Mouse (Mus musculus): ENCODE data around the gene Coasy.

Gene Coasy

DNA sequence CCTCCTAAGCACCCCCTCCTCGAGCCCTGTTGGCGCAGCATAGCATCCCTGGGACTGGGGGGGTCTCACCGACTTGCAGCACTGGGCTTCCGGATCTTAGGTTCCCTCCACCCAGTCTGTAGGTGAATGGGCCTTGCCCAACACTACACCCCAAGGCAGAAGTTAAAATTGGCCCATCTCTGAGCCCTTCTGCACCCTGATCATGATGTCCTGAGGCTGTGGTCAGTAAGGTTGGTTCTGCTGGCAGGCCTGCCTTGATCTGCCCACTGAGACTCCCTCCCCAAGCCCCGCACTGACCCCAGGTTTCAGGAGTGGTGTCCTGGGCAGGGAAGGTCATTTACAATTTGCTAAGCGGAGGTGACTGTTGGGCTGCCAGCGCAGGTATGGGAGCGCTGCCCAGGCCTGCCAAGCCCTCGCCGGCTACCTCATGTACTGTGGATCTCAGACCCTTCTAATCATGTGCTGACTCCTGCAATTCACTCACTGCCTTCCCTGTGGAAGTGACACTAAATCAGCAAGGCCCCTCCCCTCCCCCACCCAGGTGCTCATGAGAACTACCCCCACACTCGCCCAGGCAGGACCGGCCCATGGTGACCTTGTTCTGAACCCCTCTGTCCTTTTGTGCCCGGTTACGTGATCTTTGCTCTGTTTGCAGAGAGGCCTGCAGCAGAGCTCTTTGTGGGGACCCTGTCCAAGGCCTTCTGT, 19.2 kb upstream of the Coasy start:
- peak; percentile 36 for DNase-seq

DNA sequence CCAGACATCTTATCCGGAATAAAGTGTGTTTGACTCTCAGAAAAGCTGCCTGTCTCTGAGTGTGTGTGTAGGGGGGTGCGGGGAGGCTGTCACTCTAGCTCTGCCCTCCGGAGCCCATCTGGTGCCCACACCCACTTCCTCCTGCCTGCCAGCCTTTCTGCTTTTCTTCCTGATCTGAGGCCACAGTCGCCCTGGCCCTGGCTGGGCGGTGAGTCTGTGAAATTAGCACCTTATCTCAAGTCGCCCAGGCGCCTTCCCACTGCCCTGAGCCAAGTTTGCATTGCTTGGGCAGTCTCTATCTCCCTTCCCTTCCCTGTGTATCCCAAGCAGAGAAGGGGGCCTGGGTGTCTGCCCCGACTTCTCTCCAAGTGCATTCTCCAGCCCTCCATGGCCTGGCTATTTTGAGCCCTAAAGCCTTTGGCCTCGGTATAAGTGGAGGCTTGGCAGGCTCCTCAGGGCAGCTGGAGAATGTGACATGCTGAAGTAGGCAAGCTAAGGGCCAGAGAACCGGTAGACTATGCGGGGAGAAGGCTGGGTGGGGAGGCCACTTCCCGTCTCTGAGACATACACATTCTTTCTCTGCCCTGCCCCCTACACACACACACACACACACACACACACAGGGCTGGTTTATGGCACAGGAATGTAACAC, 18.6 kb upstream of the Coasy start:
- peak; percentile 62 for DNase-seq

DNA sequence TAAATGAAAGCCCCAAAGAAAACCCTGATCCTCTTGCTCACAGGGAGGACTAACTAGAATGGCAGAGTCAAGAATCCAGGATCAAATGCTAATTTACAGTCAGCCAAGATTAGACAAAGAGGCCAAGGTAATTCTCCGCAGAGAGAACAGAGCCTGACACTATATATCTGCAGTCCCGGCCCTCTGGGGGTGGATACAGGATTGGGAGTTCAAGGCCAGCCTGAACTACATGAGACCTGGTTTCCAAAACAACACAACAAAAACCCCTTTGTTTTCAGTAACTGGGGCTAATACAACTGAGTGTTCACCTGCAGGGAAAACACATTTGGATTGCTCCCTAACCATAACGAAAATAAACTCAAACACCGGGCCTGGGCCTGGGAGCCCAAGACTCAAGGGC, 17.9 kb upstream of the Coasy start:
- DNase-seq = no peak

DNA sequence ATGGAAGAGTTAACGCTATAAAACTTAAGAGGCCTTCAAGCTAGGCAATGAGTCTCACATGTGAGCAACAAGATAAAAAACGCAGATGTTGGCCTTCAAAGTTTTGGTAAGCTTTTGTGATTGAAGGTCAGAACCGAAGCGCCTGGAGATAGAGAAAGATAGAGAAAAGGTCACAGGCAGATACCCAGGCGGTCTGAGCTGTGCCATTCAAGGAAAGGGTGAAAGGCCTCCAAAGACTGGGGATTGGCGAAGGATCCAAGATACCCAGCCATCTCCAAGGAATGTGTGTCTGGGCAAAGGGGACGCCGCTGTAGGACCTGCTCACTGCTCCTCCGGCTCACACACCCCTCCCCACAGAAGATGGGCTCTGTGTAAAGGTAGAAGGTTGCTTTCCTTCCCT, 17.4 kb upstream of the Coasy start:
- no peak for DNase-seq

DNA sequence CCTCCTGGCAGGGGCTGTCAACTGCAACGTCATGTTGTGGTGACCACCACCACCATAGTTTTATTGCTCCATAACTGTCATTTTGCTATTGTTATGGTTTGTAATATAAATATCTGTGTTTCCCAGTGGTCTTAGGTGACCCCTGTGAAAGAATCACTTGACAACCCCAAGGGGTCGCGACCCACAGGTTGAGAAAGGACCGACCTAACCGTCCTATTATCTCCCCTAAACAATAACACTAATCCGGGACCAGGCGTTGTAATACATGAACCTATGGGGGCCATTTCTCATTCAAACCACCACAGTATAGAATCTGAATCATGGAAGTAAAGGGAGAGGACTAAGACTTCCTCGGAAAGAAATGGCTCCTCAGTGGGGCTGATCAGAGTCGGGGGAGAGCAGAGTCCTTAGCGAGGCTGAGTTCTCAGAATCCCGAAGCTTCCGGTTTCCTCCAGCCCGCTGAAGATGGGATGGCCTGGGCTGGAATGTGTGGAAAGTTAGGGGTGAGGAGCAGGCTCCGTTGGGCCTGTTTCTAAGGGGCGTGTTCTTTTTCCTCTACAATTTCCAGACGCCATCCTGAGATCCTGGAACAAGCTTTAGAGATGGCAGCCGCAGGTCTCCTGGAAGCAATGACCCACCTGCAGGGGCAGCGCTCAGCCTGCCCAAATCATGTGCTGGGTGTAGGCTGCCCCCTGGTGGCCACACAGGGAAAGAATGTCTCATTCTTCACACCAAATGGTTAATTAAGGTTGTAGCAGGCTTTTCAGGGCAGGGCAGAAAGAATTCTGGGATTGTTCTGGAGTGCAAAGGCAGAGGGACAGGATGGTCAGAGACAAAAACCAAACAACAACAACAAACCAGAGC, 15.6 kb upstream of the Coasy start:
- peak; percentile 91 for DNase-seq

DNA sequence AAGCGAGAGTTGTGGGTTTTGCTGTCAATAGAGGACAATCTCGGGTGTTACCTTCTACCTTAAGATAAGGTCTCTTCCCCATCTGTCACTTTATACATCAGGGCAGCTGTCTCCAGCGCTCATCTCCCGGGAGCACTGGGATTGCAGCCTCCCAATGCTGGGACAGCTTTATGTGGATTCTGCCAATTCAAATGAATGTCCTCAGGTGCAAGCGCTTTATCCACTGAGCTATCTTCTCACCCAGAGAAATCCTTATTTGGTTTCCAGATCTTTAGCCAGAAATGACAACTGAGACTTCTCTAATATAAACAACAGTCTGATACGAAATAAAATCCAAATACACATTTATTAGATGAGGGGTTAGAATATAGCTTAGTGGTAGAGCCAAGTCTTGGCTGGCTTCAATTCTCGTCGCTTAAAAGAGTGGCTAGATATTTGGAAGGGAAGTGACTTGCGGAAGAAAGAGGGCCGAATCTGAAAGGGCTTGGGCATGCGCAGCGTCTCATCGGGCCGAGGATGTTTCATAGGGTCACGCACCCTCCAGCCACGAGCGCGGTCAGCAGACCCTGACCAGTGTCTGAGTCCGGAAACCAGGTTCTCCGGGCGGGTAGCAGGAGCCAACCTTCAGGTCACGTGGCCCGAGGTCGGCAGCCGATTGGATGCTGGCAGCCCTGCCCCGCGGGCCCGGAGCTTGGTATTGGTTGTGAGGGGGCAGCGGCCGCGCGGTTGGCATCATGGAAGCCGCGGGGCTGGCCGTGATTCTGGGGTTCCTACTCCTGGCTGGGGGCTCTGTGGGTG, 12.8 kb upstream of the Coasy start, which contains the start of gene Naglu:
Gene Naglu, plus strand, starts transcription at position 622 of the 798 bp plus-strand sequence.
- DNase-seq = peak; percentile 97

DNA sequence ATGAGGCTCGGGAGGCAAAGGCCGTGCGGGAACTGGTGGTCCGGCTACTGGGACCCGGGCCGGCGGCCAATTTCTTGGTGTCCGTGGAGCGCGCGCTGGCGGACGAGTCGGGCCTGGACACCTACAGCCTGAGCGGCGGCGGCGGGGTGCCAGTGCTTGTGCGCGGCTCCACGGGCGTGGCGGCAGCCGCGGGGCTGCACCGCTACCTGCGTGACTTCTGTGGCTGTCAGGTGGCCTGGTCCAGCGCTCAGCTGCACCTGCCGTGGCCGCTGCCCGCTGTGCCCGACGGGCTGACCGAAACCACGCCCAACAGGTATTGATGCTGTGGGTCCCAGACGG, 12.2 kb upstream of the Coasy start:
- no peak for DNase-seq

DNA sequence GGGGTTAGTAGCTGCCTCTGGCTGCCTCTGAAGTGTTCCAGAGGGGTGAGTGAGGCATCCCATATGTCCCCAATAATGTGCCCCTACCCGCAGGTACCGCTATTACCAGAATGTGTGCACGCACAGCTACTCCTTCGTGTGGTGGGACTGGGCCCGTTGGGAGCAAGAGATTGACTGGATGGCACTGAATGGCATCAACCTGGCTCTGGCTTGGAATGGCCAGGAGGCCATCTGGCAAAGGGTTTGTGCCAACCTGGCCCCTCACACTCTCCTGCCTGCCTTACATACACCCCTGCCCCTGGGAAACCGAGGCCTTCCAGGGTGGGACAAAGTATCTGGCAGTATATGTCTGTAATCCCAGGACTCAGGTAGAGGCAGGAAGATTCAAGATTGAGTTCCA, 11.4 kb upstream of the Coasy start:
- DNase-seq = no peak

DNA sequence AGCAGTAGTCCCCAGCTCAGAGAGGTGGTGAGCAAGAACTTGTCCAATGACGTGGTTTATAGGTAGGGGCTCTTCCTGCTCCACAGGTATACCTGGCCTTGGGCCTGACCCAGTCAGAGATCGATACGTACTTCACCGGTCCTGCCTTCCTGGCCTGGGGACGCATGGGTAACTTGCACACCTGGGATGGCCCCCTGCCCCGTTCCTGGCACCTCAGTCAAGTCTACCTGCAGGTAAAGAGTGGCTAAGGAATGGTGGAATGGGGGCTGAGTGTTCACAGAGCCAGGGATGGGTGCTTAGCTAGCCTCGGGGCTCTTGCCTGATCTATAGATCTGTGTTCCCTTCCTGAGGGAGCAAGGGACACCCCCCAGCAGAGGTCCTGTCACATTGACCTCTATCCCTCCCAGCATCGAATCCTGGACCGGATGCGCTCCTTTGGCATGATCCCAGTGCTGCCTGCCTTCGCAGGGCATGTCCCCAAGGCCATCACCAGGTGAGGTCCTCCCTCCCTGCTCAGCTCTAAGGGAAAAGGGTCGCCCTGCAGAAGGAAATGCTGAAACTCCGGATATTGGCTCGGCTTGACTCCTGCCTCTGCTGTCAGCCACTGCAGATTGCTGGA, 10.4 kb upstream of the Coasy start:
- no peak for DNase-seq

DNA sequence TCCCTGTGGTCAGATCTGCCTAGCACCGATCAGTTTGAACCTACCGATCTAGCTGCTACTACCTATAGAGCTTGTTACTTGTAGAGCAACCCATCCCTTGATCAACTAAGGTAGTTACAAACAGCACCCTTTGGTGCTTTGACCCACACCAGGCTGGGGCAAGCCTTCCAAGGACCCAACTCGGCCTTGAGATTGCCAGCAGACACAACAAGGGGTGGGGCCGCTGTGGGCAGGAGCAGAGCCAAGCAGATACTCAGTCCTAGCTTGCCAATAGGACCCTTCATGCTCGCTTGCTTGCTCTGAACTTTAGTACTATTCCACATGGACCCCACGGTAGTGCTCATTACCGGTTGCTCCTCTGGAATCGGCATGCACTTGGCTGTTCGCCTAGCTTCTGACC, 4.2 kb upstream of the Coasy start, which contains the start of gene Hsd17b1:
Gene Hsd17b1, plus strand, starts transcription at position 291 of the 400 bp plus-strand sequence.
- DNase-seq = no peak

DNA sequence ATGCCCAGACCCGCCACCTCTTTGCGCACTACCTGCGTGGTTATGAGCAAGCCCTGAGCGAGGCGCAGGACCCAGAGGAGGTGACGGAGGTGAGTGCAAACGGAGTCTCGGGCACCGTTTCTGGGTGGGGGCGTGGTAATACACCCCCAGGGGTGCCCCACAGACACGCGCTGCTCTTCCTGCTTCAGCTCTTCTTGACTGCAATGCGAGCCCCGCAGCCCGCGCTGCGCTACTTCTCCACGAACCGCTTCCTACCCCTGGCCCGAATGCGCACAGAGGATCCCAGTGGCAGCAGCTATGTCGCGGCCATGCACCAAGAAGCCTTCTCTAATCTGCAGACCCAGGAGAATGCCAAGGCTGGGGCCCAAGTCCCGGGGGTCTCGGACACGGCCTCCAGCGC, 2.6 kb upstream of the Coasy start:
- DNase-seq = no peak

DNA sequence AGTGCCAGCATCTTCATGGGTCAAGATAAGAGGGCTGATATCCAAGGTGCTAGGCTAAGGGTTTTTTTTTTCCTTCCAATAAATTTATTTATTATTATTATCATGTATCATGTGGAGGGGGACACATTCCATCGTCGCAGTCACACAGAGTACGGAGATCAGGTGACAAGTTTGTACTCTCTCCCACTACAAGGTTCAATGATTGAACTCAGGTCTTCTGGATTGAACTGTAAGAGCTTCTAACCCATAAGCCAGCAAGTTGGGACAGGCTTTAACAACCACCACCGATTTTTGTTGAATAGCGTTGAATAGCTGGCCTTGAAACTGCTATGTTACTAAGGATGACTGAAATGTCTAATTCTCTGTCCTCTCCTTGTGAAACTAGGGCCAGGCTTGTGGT, 1.9 kb upstream of the Coasy start:
- no peak for DNase-seq

DNA sequence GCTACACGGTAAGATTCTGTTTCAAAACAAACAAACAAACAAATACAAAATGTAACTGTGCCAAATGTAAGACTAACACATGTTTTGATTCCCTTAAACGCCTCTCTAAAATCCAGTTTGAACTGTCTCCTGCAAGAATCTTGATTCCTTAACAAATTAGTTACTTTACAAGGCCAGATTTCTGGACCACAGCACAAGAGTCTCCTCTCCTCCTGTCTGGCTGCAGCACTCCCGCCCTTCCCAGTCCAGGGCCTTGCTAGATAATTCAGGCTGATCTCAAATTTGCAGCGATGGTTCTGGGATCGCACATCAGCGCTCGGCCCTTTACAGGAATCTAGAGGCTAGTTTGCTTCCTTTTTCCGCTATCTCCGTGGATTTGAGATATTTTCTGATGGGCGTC, 706 bp upstream of the Coasy start:
- no peak for DNase-seq

DNA sequence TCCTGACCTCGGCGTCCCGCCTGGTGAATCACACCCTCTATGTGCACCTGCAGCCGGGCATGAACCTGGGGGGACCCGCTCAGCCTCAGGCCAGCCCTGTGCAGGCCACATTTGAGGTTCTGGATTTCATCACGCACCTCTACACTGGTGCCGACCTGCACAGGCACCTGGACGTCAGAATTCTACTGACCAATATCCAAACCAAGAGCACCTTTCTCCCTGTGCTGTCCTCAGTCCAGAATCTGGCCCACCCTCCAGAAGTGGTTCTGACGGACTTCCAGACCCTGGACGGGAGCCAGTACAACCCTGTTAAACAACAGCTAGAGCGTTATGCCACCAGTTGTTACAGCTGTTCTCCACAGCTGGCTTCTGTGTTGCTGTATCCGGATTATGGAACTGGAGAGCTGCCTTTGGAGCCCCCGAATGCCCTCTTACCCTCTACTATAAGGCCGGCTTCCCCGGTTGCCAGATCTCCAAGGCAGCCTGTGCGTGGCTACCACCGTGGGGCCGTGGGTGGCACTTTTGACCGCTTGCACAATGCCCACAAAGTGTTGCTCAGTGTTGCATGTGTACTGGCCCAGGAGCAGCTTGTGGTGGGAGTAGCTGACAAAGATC, 825 bp downstream of the Coasy start:
- peak; percentile 69 for DNase-seq

DNA sequence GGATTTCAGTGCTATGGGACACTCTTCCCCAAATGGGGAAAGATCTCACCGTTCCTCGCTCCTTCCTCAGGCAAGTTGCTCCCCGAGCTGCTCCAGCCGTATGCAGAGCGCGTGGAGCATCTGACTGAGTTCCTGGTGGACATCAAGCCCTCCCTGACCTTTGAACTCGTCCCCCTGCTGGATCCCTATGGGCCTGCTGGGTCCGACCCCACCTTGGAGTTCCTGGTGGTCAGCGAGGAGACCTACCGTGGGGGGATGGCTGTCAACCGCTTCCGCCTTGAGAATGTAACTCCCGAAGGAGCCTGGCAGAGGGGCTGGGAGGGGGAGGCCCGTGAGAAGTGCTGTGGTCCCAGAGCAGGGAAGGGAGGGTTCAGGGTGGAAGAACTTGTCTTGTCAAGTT, 1.9 kb downstream of the Coasy start:
- no peak for DNase-seq

DNA sequence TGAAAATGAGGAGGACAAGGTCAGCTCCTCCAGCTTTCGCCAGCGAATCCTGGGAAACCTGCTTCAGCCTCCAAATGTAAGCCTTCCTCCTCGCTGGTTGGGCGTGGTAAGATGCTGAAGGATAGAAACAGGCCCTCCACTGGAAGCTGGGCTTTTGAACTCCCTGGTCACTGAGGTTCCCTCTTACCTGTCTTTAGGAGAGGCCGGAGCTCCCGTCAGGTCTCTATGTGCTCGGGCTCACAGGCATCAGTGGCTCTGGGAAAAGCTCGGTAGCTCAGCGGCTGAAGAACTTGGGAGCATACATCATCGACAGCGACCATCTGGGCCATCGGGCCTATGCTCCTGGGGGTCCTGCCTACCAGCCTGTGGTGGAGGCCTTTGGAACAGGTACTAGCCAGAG, 2.4 kb downstream of the Coasy start:
- DNase-seq = no peak

DNA sequence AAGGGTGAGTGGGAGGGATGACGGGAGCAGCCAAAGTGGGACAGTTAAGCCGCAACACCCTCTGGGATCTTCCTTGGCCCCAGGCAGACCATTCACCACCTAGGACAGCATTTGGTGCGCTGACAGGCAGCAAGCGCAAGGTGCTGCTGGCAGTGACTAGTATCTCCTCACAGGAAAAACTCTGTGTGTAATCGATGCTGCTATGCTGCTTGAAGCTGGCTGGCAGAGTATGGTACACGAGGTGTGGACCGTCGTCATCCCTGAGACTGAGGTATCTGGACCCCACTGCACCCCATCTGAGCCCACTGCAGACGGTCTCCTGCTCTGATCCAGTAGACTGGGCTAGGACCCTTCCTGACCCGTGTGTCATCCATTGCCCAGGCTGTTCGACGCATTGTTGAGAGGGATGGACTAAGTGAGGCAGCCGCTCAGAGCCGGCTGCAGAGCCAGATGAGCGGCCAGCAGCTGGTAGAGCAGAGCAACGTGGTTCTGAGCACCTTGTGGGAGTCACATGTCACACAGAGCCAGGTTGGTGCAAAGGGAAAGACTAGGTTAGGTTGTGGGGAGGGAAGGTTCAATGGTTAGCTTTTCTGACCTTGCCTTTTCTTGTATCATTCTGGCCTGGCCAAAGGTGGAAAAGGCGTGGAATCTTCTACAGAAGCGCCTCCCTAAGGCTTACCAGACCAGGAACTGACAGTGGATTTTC, 3.4 kb downstream of the Coasy start:
- no peak for DNase-seq

DNA sequence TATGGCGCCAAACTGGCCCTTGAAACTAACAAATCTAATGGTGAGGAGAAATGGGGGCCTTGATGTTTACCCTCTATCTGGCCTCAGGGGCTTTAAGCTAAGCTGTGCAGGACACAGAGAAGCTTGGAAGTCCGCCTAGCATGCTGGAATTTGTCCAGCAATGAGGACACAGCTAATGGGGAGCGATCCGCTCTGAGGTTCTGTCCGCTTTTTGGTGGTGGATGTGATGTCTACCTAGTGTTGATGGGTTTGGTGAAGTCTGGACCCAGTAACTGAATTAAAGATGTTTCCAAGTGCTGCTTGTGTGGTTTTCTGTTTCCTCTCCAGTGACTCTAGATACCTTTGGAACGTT, 3.9 kb downstream of the Coasy start:
- peak; percentile 35 for DNase-seq

DNA sequence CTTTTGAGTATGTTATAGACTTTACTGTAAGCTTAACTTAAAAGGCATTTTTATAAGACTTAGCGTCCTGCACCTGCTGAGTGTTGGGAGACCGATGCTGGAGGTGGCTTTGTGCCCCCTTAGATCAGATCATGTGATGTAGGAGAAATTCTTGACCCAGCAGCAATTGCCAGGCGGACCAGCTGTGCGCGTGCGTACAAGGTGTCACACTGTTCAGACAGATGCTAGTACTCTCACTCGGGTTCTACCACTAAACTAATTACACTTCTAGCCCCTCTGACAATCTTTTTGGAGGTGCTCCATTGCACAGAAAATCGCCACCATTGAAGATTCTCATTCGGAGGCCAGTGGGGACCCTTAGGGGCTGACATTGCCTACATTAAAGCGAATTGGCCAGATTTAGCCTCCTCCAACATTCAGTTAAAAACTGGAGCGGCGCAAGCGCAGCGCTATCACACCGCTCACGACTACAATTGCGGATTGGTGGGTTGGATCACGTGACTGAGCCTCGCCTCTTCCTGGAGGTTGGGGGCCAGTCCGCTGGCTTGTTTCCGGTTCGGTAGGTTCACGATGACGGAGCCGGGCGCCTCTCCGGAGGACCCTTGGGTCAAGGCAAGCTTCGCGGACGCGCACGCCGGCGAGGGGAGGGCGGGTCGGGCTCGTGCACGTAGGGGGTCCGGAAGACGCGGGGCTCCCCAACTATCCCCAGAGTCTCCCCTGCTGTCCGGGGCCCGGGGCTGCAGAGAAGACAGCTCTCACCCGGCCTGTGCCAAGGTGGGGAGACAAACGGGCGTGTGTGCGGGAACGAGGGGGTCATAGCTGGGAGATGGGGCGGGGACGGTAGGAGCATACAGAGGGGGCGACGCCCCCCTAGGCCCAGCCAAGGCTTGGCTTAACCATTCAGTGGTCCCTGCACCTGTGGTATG, 4.7 kb downstream of the Coasy start, which contains the start of gene Mlx:
Gene Mlx, plus strand, starts transcription at position 522 of the 926 bp plus-strand sequence.
- DNase-seq = peak; percentile 95

DNA sequence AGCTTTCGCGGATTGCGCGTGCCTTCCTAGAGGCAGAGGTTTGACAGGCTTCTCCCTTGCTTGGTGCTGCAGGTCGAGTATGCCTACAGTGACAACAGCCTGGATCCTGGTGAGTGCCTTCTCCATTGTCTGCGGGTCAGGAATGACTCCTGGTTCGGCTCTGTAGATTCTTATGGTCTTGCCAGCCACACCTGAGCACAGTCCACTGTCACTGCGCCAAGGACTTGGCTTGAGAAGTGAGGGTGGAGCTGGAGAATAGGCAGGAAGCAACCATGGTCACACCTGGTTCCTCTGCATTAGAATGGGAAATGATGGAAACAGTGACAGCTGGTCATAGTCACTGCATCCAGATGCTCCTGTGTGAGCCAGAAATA, 5.3 kb downstream of the Coasy start:
- DNase-seq = peak; percentile 39

All from kidney, postnatal 14 days (tissue).